Mouse (Mus musculus) megakaryocyte, embryonic 14.5 days (primary cell): ENCODE measurements around the gene Inpp5b. TPM values are rescaled to one million over a fixed set of nuclear protein-coding genes. Genes with fewer than 3 reads are reported as not detected.

Source experiments
- H3K27me3 ChIP-seq: replicated peaks from 2 replicates; pipeline ENCODE3; 2012; ENCODE audit warnings: inconsistent platforms
- H3K36me3 ChIP-seq: replicated peaks from 2 replicates; pipeline ENCODE3; 2012; ENCODE audit warnings: low read length, inconsistent platforms, mixed read lengths
- H3K4me1 ChIP-seq: 2 replicates; pipeline ENCODE4 v1.6.1; 2012; ENCODE audit warnings: inconsistent platforms
- H3K4me3 ChIP-seq: replicated peaks from 2 replicates; pipeline ENCODE3; 2012; ENCODE audit warnings: moderate library complexity, mild to moderate bottlenecking, inconsistent platforms
- H3K9me3 ChIP-seq: 2 replicates; pipeline ENCODE4 v1.6.1; 2012; ENCODE audit warnings: inconsistent platforms
- FLI1 ChIP-seq: IDR thresholded peaks from 2 replicates; pipeline ENCODE4 v1.6.1; 2012; ENCODE audit warnings: low read length, inconsistent platforms, mixed read lengths
- GATA1 ChIP-seq: IDR thresholded peaks from 3 replicates; pipeline ENCODE4 v1.6.1; 2012; ENCODE audit warnings: mixed read lengths, low read length, inconsistent platforms, borderline replicate concordance
- polyA plus RNA-seq: library from polyadenylated mRNA; stranded (reverse); fragments of >175 nt; gene quantifications from 2 replicates; pipeline ENCODE4 v1.2.3, GENCODE M21; 2012; ENCODE audit warnings: low replicate concordance; ENCODE audit not compliant: insufficient read depth

The Inpp5b gene
- polyA plus RNA-seq, 1 experiment: 22.3 TPM

DNA sequence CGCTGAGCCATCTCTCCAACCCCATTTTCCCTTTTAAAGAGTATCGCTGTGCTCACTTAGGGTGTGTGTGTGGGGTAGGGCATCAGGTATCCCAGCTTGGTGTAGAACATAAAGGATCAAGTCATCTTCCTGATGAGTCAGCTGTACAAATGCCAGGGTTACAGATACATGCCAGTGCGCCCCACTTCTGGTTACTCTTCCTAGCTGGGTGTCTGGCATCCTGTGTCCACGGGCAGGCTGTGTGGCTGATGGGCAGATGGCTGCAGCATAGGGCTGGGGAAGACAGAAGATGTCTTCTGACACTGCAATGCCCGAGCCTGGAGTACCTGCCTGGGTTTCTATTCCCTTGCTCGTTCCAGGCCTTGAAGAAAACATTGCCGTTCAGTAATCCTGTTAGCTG, 39.7 kb downstream of the Inpp5b start:
- H3K9me3 ChIP-seq: no peaks in the 10 kb centered on the region
- no peaks in the 10 kb centered on the region for H3K27me3 ChIP-seq
- TF ChIP-seq FLI1: no peak
- TF ChIP-seq GATA1: no peak
- H3K4me3 ChIP-seq: no peak overlapping the region
- peaks cover 97% of the 10 kb centered on the region for H3K36me3 ChIP-seq
- peaks cover 5% of the 10 kb centered on the region for H3K4me1 ChIP-seq

GRCm38 (mm10) chr4:124782395-124782794, 40.7 kb downstream of the Inpp5b start:
- Histone ChIP-seq H3K4me3 (no peak overlapping the region), H3K27me3 (no peaks in the 10 kb centered on the region), H3K9me3 (no peaks in the 10 kb centered on the region), H3K36me3 (peaks cover 97% of the 10 kb centered on the region), H3K4me1 (peaks cover 4% of the 10 kb centered on the region)
- TF ChIP-seq GATA1 (no peak), FLI1 (no peak)

DNA sequence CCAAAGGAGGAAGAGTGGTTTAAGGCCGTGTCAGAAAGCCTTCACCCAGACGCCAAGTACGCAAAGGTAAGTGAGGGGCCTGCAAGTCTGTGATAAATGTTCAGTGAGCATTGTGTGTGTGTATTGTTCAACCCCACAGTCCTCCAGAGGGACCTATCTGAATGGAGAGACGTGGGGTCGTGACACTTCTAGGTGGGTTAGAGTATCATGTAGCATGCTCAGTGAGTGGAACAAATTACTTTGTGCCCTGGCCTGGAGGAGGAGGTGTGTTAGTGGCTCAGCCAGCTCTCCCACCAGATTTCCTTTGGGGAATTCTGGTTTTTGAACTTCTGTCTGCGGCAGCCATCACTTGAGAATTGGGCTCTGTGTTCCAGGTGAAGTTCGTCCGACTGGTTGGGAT, 42.3 kb downstream of the Inpp5b start:
- TF ChIP-seq GATA1 (no peak), FLI1 (no peak)
- Histone ChIP-seq H3K4me1 (peaks cover 4% of the 10 kb centered on the region), H3K9me3 (no peaks in the 10 kb centered on the region), H3K36me3 (peaks cover 95% of the 10 kb centered on the region), H3K4me3 (no peak overlapping the region), H3K27me3 (no peaks in the 10 kb centered on the region)

- H3K4me3 ChIP-seq: no peak overlapping the region
- no peak for TF ChIP-seq GATA1
- no peak for TF ChIP-seq FLI1
- H3K27me3 ChIP-seq: no peaks in the 10 kb centered on the region
- H3K36me3 ChIP-seq: peaks cover 98% of the 10 kb centered on the region
- no peaks in the 10 kb centered on the region for H3K9me3 ChIP-seq
- peaks cover 10% of the 10 kb centered on the region for H3K4me1 ChIP-seq
Measured at GRCm38 (mm10) chr4:124790013-124790412, 48.4 kb downstream of the Inpp5b start.

GRCm38 (mm10) chr4:124792114-124792513, 50.5 kb downstream of the Inpp5b start:
- Histone ChIP-seq H3K4me3 (no peak overlapping the region), H3K36me3 (peaks cover 98% of the 10 kb centered on the region), H3K27me3 (no peaks in the 10 kb centered on the region), H3K4me1 (peaks cover 25% of the 10 kb centered on the region), H3K9me3 (no peaks in the 10 kb centered on the region)
- TF ChIP-seq GATA1 (no peak), FLI1 (no peak)

GRCm38 (mm10) chr4:124796141-124796540, 54.5 kb downstream of the Inpp5b start:
- Histone ChIP-seq H3K9me3 (no peaks in the 10 kb centered on the region), H3K4me3 (peak overlapping the region; percentile 86), H3K36me3 (peaks cover 99% of the 10 kb centered on the region), H3K4me1 (peaks cover 47% of the 10 kb centered on the region), H3K27me3 (no peaks in the 10 kb centered on the region)
- TF ChIP-seq GATA1 (no peak), FLI1 (no peak)

DNA sequence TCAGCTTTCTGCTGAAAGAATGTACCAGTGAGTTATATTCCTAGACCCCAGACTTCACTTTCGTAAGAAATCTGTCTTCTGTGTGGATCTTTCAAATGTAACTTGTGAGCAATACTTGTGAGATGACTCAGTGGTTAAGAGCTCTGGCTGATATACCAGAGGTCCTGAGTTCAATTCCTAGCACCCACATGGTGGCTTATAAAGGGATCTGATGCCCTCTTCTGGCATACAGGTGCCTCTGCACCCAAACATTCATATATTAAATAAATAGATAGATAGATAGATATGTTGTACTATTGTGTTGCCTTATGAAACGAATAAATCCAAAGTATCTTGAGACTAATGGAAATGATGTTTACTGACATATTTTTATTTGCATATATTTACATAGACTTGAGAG, 55.3 kb downstream of the Inpp5b start:
- no peaks in the 10 kb centered on the region for H3K9me3 ChIP-seq
- TF ChIP-seq FLI1 (no peak), GATA1 (no peak)
- H3K27me3 ChIP-seq: no peaks in the 10 kb centered on the region
- H3K4me3 ChIP-seq: no peak overlapping the region
- peaks cover 54% of the 10 kb centered on the region for H3K4me1 ChIP-seq
- H3K36me3 ChIP-seq: peaks cover 97% of the 10 kb centered on the region

DNA sequence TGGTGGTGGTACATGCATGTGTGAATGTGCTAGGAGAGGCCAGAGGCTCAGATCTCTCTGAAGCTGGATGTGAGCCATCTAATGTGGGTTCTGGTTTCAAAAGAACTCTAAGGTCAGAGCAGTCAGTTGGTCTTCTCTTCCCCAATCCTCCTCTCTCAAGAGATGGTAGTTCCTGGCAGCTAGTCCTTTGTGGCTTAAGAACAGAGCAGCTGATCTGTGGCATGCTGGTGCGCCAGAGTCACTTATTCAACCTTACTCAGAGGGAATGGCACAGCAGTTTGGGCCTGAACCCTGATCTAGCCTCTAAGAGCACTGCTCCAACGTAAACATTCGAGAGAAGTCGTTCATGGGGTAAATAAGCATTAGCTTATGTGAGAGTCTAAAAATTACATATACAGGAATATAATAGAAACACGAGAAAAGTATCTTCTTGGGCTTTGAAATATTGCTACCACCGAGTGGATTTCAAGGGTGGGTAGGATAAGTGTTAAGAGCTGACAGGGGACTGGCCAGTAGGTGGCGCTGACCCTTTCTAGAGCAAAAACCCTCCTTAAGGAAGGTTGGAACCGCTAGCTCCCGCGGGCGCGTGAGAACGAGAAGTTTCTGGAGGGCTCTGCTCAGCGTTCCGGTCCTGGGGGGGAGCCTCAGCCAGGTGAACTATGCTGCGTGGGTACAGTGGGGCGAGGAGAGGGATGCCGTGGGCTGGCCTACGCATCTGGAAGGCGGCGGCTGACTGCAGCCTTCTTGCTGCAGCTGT, 60.1 kb downstream of the Inpp5b start, which contains the start of gene Mtf1:
Gene Mtf1, plus strand, starts transcription at position 553 of the 757 bp plus-strand sequence.
- H3K9me3 ChIP-seq: no peaks in the 10 kb centered on the region
- peaks cover 77% of the 10 kb centered on the region for H3K36me3 ChIP-seq
- H3K27me3 ChIP-seq: no peaks in the 10 kb centered on the region
- peak within 1 kb of the TSS; percentile 100 for H3K4me3 ChIP-seq
- TF ChIP-seq GATA1 (no peak), FLI1 (no peak)
- H3K4me1 ChIP-seq: peaks cover 65% of the 10 kb centered on the region

- peaks cover 77% of the 10 kb centered on the region for H3K36me3 ChIP-seq
- H3K4me3 ChIP-seq: peak overlapping the region; percentile 100
- H3K27me3 ChIP-seq: no peaks in the 10 kb centered on the region
- TF ChIP-seq FLI1 (peak; percentile 71), GATA1 (no peak)
- H3K9me3 ChIP-seq: no peaks in the 10 kb centered on the region
- peaks cover 74% of the 10 kb centered on the region for H3K4me1 ChIP-seq
Measured at GRCm38 (mm10) chr4:124802309-124803260, 60.9 kb downstream of the Inpp5b start.
